Mouse (Mus musculus) intestine, embryonic 16.5 days (tissue): ENCODE data around the gene Pde10a. TPM values are rescaled to one million over a fixed set of nuclear protein-coding genes. Genes with fewer than 3 reads are reported as not detected.

Experiments used
- ATAC-seq: fragments of 200-750 bp; cut with Nextera tagmentation; 2 replicates; pipeline ENCODE4 v1.8.0; 2017; ENCODE audit warnings: moderate TSS enrichment, moderate library complexity
- H3K27ac ChIP-seq: fragments of 300-500 bp; sonication (generic); 2 replicates; pipeline ENCODE4 v1.5.1; 2014; ENCODE audit warnings: mild to moderate bottlenecking, low read length
- H3K27me3 ChIP-seq: fragments of 300-500 bp; sonication (generic); replicated peaks from 2 replicates; pipeline ENCODE4 v1.6.1; 2014; ENCODE audit warnings: low read length, control low read depth, mixed read lengths; ENCODE audit not compliant: control insufficient read depth, insufficient read depth
- H3K36me3 ChIP-seq: fragments of 300-500 bp; sonication (generic); 2 replicates; pipeline ENCODE4 v1.6.1; 2014; ENCODE audit warnings: low read length, control low read depth; ENCODE audit not compliant: control insufficient read depth, insufficient read depth
- H3K4me1 ChIP-seq: fragments of 300-500 bp; sonication (generic); 2 replicates; pipeline ENCODE4 v1.6.1; 2014; ENCODE audit warnings: low read length, control low read depth, mixed read lengths; ENCODE audit not compliant: control insufficient read depth, insufficient read depth
- H3K4me2 ChIP-seq: fragments of 300-500 bp; sonication (generic); 2 replicates; pipeline ENCODE4 v1.6.1; 2014; ENCODE audit warnings: low read depth, low read length, control low read depth
- H3K4me3 ChIP-seq: fragments of 300-500 bp; sonication (generic); 2 replicates; pipeline ENCODE4 v1.5.1; 2014; ENCODE audit warnings: mild to moderate bottlenecking, low read length
- H3K9ac ChIP-seq: fragments of 300-500 bp; sonication (generic); 2 replicates; pipeline ENCODE4 v1.6.1; 2014; ENCODE audit warnings: low read depth, low read length
- H3K9me3 ChIP-seq: fragments of 300-500 bp; sonication (generic); 2 replicates; pipeline ENCODE4 v1.6.1; 2016; ENCODE audit warnings: low read length, control low read depth; ENCODE audit not compliant: control insufficient read depth
- WGBS: fragments of 180-500 bp; shearing (Covaris S2); extraction: QIAGEN DNeasy Blood & Tissue Kit; methylation state at CpG from one replicate; pipeline ENCODE4 v1.1.7; 2014; 5-methylcytosine and 5-hydroxymethylcytosine counted together
- polyA plus RNA-seq: library from polyadenylated mRNA; unstranded; fragments of >200 nt; fragmentation: Nextera tagmentation; extraction: Ambion mirVana; gene quantifications from 2 replicates; pipeline ENCODE4 v1.2.1, GENCODE M21; 2015

Pde10a gene
- polyA plus RNA-seq, 1 experiment from 2014 or later = 1.0 TPM

GRCm38 (mm10) chr17:8802889-8803799 lies 278.0 kb downstream of the Pde10a start:
- Histone ChIP-seq H3K9ac (0 out of 2 replicates have a peak overlapping the region, but pooled peaks have one; percentile 71), H3K27ac (no peak overlapping the region), H3K4me3 (peak overlapping the region; percentile 67), H3K36me3 (no peaks in the 10 kb centered on the region), H3K9me3 (no peaks in the 10 kb centered on the region), H3K4me1 (peaks cover 10% of the 10 kb centered on the region), H3K27me3 (peaks cover 62% of the 10 kb centered on the region), H3K4me2 (peak overlapping the region; percentile 97)
- 9% methylated on average over 27 of the region's 27 CpGs for WGBS
- ATAC-seq = no peak

GRCm38 (mm10) chr17:8807345-8807744 lies 282.2 kb downstream of the Pde10a start:
- H3K4me3 ChIP-seq = no peak overlapping the region
- no peaks in the 10 kb centered on the region for H3K9me3 ChIP-seq
- H3K27ac ChIP-seq = no peak overlapping the region
- H3K9ac ChIP-seq = no peak overlapping the region
- peaks cover 5% of the 10 kb centered on the region for H3K4me1 ChIP-seq
- no peak for ATAC-seq
- H3K36me3 ChIP-seq = no peaks in the 10 kb centered on the region
- no peak overlapping the region for H3K4me2 ChIP-seq
- 47% methylated on average over 3 of the region's 3 CpGs for WGBS
- peaks cover 25% of the 10 kb centered on the region for H3K27me3 ChIP-seq

GRCm38 (mm10) chr17:8809771-8810170 lies 284.6 kb downstream of the Pde10a start:
- no peak overlapping the region for H3K27ac ChIP-seq
- no peaks in the 10 kb centered on the region for H3K4me1 ChIP-seq
- H3K27me3 ChIP-seq = peaks cover under 1% of the 10 kb centered on the region; the same call in 1 of the 2 replicates
- WGBS = 67% methylated on average over 6 of the region's 6 CpGs
- no peaks in the 10 kb centered on the region for H3K9me3 ChIP-seq
- no peaks in the 10 kb centered on the region for H3K36me3 ChIP-seq
- H3K9ac ChIP-seq = no peak overlapping the region
- ATAC-seq = no peak
- H3K4me3 ChIP-seq = no peak overlapping the region
- no peak overlapping the region for H3K4me2 ChIP-seq

- no peak overlapping the region for H3K4me3 ChIP-seq
- WGBS = 87% methylated on average over 8 of the region's 8 CpGs
- H3K4me2 ChIP-seq = no peak overlapping the region
- no peaks in the 10 kb centered on the region; the same call in 1 of the 2 replicates for H3K27me3 ChIP-seq
- no peaks in the 10 kb centered on the region for H3K36me3 ChIP-seq
- no peak overlapping the region for H3K27ac ChIP-seq
- no peaks in the 10 kb centered on the region for H3K4me1 ChIP-seq
- H3K9me3 ChIP-seq = no peaks in the 10 kb centered on the region
- no peak overlapping the region for H3K9ac ChIP-seq
- ATAC-seq = no peak
These were observed 285.0 kb downstream of the Pde10a start for GRCm38 (mm10) chr17:8810201-8810600.

DNA sequence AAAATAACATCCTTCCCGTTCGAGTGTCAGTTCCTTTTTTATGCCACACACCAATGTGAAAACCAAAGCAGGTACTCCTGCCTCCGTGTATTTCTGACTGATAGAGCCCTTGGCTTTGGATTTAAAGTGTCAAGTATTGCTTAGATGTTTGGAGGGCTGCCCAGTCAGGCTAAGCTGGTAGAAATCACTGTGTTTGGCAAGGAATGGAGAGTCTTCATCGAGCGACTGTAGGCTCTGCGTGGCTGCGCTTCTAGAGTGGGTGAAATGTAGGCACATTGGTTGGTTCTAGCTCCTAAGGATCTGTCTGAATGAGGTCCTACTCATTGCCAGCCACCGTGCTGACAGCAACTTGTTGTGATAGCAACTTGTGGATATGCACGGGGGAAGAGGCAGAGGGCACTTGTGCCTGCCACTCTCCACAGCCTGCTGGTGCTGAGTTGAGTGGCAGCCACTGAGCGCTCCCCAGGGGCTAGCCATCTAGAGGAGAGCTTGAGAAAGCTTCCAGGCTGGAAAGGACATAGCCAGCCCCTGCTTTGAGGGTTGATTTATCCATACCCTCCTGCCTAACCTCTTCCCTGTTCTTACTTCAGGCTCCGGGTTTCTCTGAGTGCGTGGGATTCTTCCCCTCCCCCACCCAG lies 287.2 kb downstream of the Pde10a start:
- no peaks in the 10 kb centered on the region for H3K4me1 ChIP-seq
- H3K4me3 ChIP-seq = no peak overlapping the region
- no peak for ATAC-seq
- H3K27ac ChIP-seq = no peak overlapping the region
- H3K9ac ChIP-seq = no peak overlapping the region
- H3K9me3 ChIP-seq = no peaks in the 10 kb centered on the region
- 51% methylated on average over 12 of the region's 12 CpGs for WGBS
- H3K4me2 ChIP-seq = no peak overlapping the region
- H3K36me3 ChIP-seq = no peaks in the 10 kb centered on the region
- H3K27me3 ChIP-seq = no peaks in the 10 kb centered on the region; the same call in 1 of the 2 replicates

DNA sequence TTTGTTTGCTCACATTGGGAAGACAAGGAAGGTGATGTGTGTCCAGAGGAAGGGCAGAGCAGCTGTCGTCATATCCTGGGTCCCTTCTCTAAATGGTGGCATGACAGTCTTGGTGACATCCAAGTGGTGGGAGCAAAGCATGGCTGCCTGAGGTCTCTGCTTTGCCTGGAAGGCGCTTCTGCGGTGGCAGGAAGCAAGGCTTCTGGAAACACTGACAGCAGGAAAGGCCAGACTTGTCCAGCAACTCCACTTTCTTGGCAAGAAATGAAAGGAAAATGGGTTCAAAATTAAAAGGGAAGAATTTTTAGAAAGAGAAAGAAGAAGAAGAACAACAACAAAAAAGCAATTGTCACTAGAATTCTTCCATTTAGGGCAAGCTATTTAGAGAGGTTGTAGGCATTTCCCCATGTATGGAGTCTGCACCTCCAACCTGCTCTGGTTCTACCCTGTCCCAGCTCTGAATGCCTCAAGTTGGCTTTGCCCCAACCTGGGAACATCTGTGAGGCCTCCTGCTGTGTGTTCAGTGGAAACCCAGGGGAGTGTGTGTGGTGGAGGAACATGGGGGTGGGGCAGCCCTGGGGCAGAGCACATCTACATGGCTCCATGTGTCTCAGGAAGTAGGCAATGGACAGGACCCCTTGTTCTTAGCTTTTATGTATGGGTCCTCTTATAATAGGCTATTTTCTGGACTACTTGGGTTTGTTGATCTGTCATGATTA lies 288.8 kb downstream of the Pde10a start:
- H3K4me1 ChIP-seq = no peaks in the 10 kb centered on the region
- H3K4me3 ChIP-seq = no peak overlapping the region
- H3K9me3 ChIP-seq = no peaks in the 10 kb centered on the region
- H3K27ac ChIP-seq = no peak overlapping the region
- no peak for ATAC-seq
- no peaks in the 10 kb centered on the region for H3K36me3 ChIP-seq
- no peak overlapping the region for H3K9ac ChIP-seq
- no peaks in the 10 kb centered on the region; the same call in 1 of the 2 replicates for H3K27me3 ChIP-seq
- H3K4me2 ChIP-seq = no peak overlapping the region
- WGBS = 80% methylated on average over 3 of the region's 3 CpGs

DNA sequence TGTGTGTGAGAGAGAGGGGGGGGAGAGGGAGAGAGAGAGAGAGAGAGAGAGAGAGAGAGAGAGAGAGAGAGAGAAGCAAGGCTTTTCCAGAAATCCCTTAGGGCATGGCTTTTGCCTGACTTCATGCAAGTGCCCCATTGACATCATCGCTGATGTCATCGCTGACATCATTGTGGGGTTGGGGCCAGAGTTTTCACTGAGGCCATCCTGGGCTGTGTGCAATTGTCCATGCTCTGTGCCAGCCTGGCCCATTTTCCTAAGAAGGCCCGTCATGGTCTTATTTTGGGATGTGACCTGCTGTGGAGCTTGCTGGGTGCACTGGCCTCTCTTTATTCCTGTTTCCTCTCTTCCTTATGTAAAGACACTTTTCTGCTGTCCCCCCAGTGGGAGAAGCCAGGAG lies 290.2 kb downstream of the Pde10a start:
- no peak overlapping the region for H3K27ac ChIP-seq
- H3K9me3 ChIP-seq = no peaks in the 10 kb centered on the region
- WGBS = 88% methylated on average over 3 of the region's 3 CpGs
- H3K4me1 ChIP-seq = no peaks in the 10 kb centered on the region
- H3K4me3 ChIP-seq = no peak overlapping the region
- no peak for ATAC-seq
- H3K4me2 ChIP-seq = no peak overlapping the region
- H3K27me3 ChIP-seq = no peaks in the 10 kb centered on the region; the same call in 1 of the 2 replicates
- H3K9ac ChIP-seq = no peak overlapping the region
- H3K36me3 ChIP-seq = no peaks in the 10 kb centered on the region

DNA sequence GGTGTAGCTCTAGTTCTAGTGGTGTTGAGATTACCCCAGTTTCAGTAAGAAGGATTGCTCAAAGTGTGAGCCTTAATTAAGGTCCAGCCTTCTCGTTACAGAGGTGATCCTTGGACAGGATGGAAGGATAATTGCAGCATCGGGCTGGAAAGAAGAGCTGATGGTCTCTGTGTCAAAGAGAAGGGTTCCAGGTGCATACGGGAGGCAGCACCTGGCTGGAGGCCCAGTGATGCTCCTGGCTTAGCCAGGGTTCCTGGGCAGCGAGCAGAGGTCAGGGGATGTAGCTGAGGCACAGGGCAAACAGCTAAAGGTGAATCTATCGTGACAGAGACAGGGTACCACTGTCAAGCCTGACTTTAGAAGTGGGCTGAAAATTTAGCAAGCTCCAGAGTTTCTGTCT lies 290.7 kb downstream of the Pde10a start:
- Histone ChIP-seq H3K27me3 (no peaks in the 10 kb centered on the region; the same call in 1 of the 2 replicates), H3K4me3 (no peak overlapping the region), H3K9me3 (no peaks in the 10 kb centered on the region), H3K27ac (no peak overlapping the region), H3K36me3 (no peaks in the 10 kb centered on the region), H3K4me1 (no peaks in the 10 kb centered on the region), H3K9ac (no peak overlapping the region), H3K4me2 (no peak overlapping the region)
- ATAC-seq = no peak
- WGBS = 78% methylated on average over 5 of the region's 5 CpGs

- H3K4me3 ChIP-seq = no peak overlapping the region
- no peak overlapping the region for H3K4me2 ChIP-seq
- no peak for ATAC-seq
- no peaks in the 10 kb centered on the region for H3K36me3 ChIP-seq
- no peaks in the 10 kb centered on the region for H3K4me1 ChIP-seq
- WGBS = 80% methylated on average over 13 of the region's 13 CpGs
- H3K9ac ChIP-seq = no peak overlapping the region
- no peaks in the 10 kb centered on the region for H3K9me3 ChIP-seq
- no peaks in the 10 kb centered on the region; the same call in 1 of the 2 replicates for H3K27me3 ChIP-seq
- H3K27ac ChIP-seq = no peak overlapping the region
These were observed 293.5 kb downstream of the Pde10a start for GRCm38 (mm10) chr17:8818675-8819074.
